Mouse (Mus musculus) heart, postnatal 25 days (tissue): ENCODE results near the gene Asap3. TPM values are rescaled to one million over a fixed set of nuclear protein-coding genes. Genes with fewer than 3 reads are reported as not detected.
A peak's percentile ranks its signal among the peaks of the same experiment; 100 is the strongest.

Experiments used
- DNase-seq: peaks from one replicate; pipeline ENCODE4 v3.0.0; 2022; ENCODE audit warnings: low spot score
- intact Hi-C: fragments of 180-260 bp; cut with DNase I; formaldehyde crosslinking; loops from one replicate; pipeline ENCODE4 v1.15.1; 2025
- total RNA-seq, 2 experiments: library from RNA; stranded (reverse); gene quantifications; 2 replicates each; pipeline ENCODE4 v1.2.3; 2021

Gene Asap3
- total RNA-seq, 2 experiments from 2014 or later: 8.7 to 11.8 TPM

- DNase-seq: no peak
- intact Hi-C loops: loop anchor here (5.0 kb wide), 1 partner anchor 37 kb away; no protein-coding TSS in a partner anchor
Measured at GRCm38 (mm10) chr4:136284891-136285290, 78.7 kb downstream of the Asap3 start.

- intact Hi-C loops: loop anchor here (5.0 kb wide), 1 partner anchor 37 kb away; no protein-coding TSS in a partner anchor
- peak; percentile 95 for DNase-seq
Measured at GRCm38 (mm10) chr4:136285348-136285810, 79.2 kb downstream of the Asap3 start.

DNA sequence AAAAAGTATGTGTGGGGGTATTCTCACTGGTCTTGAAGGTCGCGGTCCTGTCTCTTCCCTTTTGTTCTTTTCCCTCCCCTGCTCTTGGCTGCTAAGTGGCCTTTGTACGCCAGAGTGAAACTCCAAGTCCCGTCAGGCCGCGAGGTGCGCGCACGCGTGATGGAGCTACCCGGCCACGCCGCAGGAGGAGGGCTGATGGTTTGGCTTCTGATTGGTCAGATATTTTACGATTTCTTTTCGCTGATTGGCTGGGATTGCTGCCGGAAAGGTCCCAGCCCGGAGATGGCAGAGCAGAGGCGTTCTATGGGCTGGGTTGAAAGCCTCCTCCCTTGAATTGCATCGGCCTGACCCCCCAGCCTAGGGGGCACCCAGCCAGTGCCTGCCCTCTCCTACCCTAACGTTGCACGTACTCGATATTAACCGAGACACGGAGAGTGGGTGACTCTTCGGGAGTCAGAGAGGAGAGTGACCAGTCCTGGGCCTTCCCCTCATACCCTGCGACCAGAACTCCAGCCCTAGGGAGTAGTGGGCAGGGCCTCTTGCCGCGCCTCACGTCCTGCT lies 79.7 kb downstream of the Asap3 start:
- DNase-seq: peak; percentile 95
- intact Hi-C loops: loop anchor here (2.0 to 5.0 kb wide), 2 partner anchors 23 to 36 kb away; no protein-coding TSS in a partner anchor

- intact Hi-C loops: loop anchor here (5.0 kb wide), 1 partner anchor 32 kb away; no protein-coding TSS in a partner anchor
- DNase-seq: no peak
Measured at GRCm38 (mm10) chr4:136289918-136290780, 84.0 kb downstream of the Asap3 start.

DNA sequence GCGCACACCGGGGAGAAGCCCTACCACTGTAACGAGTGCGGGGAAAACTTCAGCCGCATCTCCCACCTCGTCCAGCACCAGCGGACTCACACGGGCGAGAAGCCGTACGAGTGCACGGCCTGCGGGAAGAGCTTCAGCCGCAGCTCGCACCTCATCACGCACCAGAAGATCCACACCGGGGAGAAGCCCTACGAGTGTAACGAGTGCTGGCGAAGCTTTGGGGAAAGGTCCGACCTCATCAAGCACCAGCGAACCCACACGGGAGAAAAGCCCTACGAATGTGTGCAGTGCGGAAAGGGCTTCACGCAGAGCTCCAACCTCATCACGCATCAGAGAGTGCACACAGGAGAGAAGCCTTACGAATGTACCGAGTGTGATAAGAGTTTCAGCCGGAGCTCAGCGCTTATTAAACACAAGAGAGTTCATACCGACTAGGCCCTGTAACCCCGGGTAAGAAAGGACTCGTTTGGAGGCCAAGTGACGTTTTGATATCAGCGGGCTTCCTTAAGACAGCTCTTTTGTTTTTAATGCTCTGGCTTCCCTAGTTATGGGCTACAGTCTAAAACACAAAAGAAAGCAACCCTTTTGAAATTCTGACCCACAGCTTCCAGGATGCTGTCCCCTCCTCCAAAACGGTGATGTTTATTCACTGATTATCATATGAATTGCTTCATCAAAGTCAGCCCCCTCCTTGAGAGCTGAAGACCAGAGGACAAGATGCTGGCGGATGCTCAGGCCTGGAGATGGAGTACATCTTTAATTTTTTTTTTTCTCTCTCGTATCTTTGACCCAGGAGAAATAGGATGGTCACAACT lies 84.8 kb downstream of the Asap3 start:
- intact Hi-C loops: no loop called here
- no peak for DNase-seq

DNA sequence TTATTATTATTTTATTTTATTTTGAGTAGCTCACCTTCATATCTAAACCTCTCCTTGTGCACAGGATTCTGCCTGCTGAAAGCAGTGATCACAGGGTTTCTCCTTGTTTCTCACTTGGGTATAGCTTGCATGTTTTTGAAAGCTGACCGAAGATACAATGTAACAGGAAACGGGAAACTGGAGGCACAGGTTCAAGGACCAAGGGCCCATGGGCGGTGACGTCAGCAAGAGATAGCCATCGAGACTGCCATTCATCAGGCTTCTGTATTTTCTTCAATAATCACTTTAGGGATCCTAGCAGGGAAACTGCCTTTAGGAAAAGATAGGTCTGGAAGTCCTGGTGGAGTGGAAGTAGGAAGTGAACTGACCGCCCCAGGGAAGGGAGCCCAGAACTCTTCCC lies 85.5 kb downstream of the Asap3 start:
- DNase-seq: no peak
- intact Hi-C loops: no loop called here

Other genes starting within 250 kb of the Asap3 start
- gene Gale, start 242.6 kb upstream of the Asap3 start, total RNA-seq: 1 to 10 TPM; 1.8 to 2.5 TPM
- gene Lypla2, start 233.7 kb upstream of the Asap3 start, total RNA-seq: 10 to 100 TPM; 34.6 to 37.6 TPM
- 10 to 100 TPM; 16.0 to 18.0 TPM for gene Pithd1, start 219.1 kb upstream of the Asap3 start, total RNA-seq
- gene Eloa, start 184.6 kb upstream of the Asap3 start, total RNA-seq: 10 to 100 TPM; 32.8 to 34.4 TPM
- 100 to 1,000 TPM; 230 to 252 TPM for gene Rpl11, start 152.9 kb upstream of the Asap3 start, total RNA-seq
- gene Id3, start 62.9 kb upstream of the Asap3 start, total RNA-seq: 10 to 100 TPM; 46.9 to 70.1 TPM
- 1 to 10 TPM; 1.9 to 4.3 TPM for gene E2f2, start 34.0 kb upstream of the Asap3 start, total RNA-seq
- gene Tcea3, start 41.4 kb downstream of the Asap3 start, total RNA-seq: 100 to 1,000 TPM; 101 to 111 TPM
- 10 to 100 TPM; 39.3 to 54.1 TPM for gene Zfp46, start 78.3 kb downstream of the Asap3 start, total RNA-seq
- 10 to 100 TPM; 44.6 to 44.9 TPM for gene Hnrnpr, start 104.6 kb downstream of the Asap3 start, total RNA-seq
- gene Htr1d, start 217.2 kb downstream of the Asap3 start, total RNA-seq: not detected